Mouse (Mus musculus) gastrocnemius, postnatal 14 days (tissue): ENCODE measurements around the gene Gm10112. TPM values are rescaled to one million over a fixed set of nuclear protein-coding genes. Genes with fewer than 3 reads are reported as not detected.

Source experiments
- DNase-seq: peaks from one replicate; pipeline ENCODE4 v3.0.0; 2021; ENCODE audit warnings: mixed read lengths
- intact Hi-C: fragments of 180-260 bp; cut with DNase I; formaldehyde crosslinking; loops from one replicate; pipeline ENCODE4 v1.15.1; 2025; ENCODE audit warnings: low total_unique reads
- long read RNA-seq, 2 experiments: library from polyadenylated mRNA; stranded (forward); transcript quantifications; one replicate each; pipeline ENCODE4 v2.0.0; 2021
- total RNA-seq, 2 experiments: library from RNA; stranded (reverse); gene quantifications; 2 replicates each; pipeline ENCODE4 v1.2.3; 2021

The Gm10112 gene
- not detected for total RNA-seq
- long read RNA-seq, experiment 1 = 0 reads
- long read RNA-seq, experiment 2 = 0 reads

DNA sequence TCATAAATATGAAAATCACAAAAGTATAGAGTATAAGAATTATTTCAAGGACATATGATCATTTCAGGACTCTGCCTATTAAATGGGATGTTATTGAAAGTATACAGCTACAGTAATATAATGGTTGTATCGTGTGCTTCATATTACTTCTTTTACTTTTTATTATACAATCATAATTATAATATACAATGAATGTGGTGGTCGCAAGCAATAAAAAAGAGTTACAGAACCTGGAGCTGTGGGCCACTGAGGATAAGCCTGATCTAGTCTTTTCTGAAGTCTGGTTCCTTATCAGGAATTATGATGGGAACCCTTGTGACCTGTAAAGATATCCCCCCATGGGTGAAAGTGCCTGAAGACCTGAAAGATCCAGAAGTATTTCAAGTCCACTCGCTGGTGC lies at the start of gene Gm10112:
Gene Gm10112, plus strand, starts transcription at position 301 of the 400 bp plus-strand sequence.
- no peak for DNase-seq
- intact Hi-C loops = no loop called here

DNA sequence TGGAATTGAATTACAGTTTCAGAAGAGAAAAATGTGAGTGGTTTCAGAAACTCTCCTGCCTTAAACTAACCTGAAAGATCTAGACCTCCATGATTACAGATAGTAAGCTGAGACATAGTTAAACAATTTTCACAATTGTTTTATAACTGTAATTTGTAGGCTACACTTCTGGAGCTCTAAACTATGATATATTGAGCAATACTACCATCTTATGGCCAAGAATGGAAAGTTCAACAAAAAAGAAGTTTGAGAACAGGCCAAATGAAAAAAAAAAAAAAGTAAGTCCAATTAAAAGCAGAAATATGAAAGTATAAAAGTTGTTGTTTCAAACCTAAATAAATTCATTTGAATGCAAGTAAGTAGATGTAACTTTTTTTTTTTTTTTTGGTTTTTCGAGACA lies 21.4 kb downstream of the Gm10112 start:
- intact Hi-C loops = no loop called here
- DNase-seq = no peak

DNA sequence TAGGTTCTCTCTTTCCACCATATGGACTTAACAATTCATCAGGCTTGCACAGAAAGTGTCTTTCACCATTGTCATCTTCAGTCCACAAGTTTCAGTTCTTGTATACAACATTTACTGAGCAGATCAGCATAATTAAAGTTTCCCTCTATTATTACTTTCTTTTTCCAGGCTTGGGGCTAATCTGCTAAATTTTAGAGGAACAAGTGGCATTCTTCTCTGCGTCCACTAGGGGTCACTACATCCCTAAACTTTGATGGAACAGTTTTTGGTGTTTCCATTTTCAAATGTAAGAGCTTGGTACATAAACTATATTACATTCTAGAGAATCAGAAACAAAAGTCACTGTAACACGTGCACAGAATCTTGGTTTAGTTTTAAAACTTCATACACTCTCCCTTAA lies 28.2 kb downstream of the Gm10112 start:
- DNase-seq = no peak

DNA sequence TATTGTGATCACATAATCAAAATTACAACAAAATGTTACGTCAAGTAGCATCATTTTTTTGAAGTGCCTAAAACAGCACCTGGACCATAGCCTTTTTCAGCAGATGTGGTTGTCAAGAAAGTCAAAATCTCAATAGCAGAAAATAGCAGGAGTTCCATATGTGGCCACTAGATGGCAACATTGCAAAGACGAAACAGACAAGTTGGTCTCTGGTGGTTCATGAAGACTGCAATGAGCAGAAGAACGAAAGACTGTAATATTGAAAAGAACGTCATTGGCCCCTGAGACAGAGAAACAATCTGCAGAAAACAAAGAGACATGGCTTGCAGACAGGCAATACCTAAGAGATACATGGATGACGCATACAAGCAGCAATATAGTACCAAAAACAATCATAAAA lies 42.1 kb downstream of the Gm10112 start:
- intact Hi-C loops = no loop called here
- DNase-seq = no peak

More for the DNA sequence above, 28.2 kb downstream of the Gm10112 start:
- intact Hi-C loops = no loop called here

Other genes starting within 250 kb of the Gm10112 start
- gene Cylc1, start 57.9 kb upstream of the Gm10112 start, total RNA-seq = not detected